Mouse (Mus musculus) intestine, postnatal 0 days (tissue): ENCODE data around the gene Yap1. TPM values are rescaled to one million over a fixed set of nuclear protein-coding genes. Genes with fewer than 3 reads are reported as not detected.

Source experiments
- ATAC-seq: fragments of 200-750 bp; cut with Nextera tagmentation; 2 replicates; pipeline ENCODE4 v1.8.0; 2017; ENCODE audit warnings: mild to moderate bottlenecking, moderate TSS enrichment, moderate library complexity
- H3K27ac ChIP-seq: fragments of 300-500 bp; sonication (generic); 2 replicates; pipeline ENCODE4 v1.5.1; 2014; ENCODE audit warnings: mild to moderate bottlenecking, low read depth, low read length, moderate library complexity
- H3K27me3 ChIP-seq: fragments of 300-500 bp; sonication (generic); replicated peaks from 2 replicates; pipeline ENCODE4 v1.6.1; 2014; ENCODE audit warnings: low read length, mixed read lengths; ENCODE audit not compliant: control insufficient read depth, insufficient read depth
- H3K36me3 ChIP-seq: fragments of 300-500 bp; sonication (generic); 2 replicates; pipeline ENCODE4 v1.6.1; 2014; ENCODE audit warnings: mild to moderate bottlenecking, moderate library complexity; ENCODE audit not compliant: control insufficient read depth, insufficient read depth
- H3K4me1 ChIP-seq: fragments of 300-500 bp; sonication (generic); replicated peaks from 2 replicates; pipeline ENCODE4 v1.6.1; 2014; ENCODE audit warnings: antibody characterized with exemption, low read length, mixed read lengths; ENCODE audit not compliant: control insufficient read depth, insufficient read depth
- H3K4me2 ChIP-seq: fragments of 300-500 bp; sonication (generic); replicated peaks from 2 replicates; pipeline ENCODE4 v1.6.1; 2014; ENCODE audit warnings: low read depth, mild to moderate bottlenecking, moderate library complexity
- H3K4me3 ChIP-seq: fragments of 300-500 bp; sonication (generic); 2 replicates; pipeline ENCODE4 v1.5.1; 2014; ENCODE audit warnings: low read depth, low read length
- H3K9ac ChIP-seq: fragments of 300-500 bp; sonication (generic); 2 replicates; pipeline ENCODE4 v1.6.1; 2014; ENCODE audit warnings: mild to moderate bottlenecking, low read depth, low read length
- H3K9me3 ChIP-seq: fragments of 300-500 bp; sonication (generic); 2 replicates; pipeline ENCODE4 v1.6.1; 2016; ENCODE audit warnings: mixed run types; ENCODE audit not compliant: control insufficient read depth
- CTCF ChIP-seq: sonication (generic); IDR thresholded peaks from 2 replicates; pipeline ENCODE4 v1.5.1; 2016; ENCODE audit warnings: low read depth, mild to moderate bottlenecking, control low read depth, antibody characterized with exemption, moderate library complexity
- WGBS: fragments of 180-500 bp; shearing (Covaris S2); extraction: QIAGEN DNeasy Blood & Tissue Kit; methylation state at CpG from one replicate; pipeline ENCODE4 v1.1.7; 2014; 5-methylcytosine and 5-hydroxymethylcytosine counted together
- polyA plus RNA-seq: library from polyadenylated mRNA; unstranded; fragments of >200 nt; fragmentation: Nextera tagmentation; extraction: Ambion mirVana; gene quantifications from 2 replicates; pipeline ENCODE4 v1.2.1, GENCODE M21; 2015

Yap1 gene
- polyA plus RNA-seq, 1 experiment from 2014 or later: 11.4 TPM

DNA sequence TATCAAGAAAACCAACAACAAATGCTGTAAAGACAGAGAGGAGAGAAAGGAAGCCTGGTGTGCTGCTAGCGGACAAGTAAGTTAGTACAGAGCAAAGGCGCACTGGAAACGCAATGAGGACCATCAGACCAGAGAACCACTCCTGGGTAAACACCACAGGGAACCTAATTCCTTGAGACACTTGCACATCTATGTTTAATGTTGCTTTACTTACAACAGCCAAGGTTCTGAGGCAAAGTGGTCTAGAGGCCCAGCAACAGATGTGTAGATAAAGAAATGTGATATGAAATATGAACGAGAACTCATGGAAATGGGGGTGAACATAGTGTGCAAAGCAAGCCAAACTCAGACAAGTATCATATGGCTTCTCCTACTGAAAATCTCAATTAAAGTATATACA is 64.3 kb downstream of the Yap1 start:
- H3K4me1 ChIP-seq: no peaks in the 10 kb centered on the region
- H3K4me3 ChIP-seq: no peak overlapping the region
- WGBS: 87% methylated on average over 4 of the region's 4 CpGs
- H3K36me3 ChIP-seq: peaks cover 54% of the 10 kb centered on the region
- ATAC-seq: no peak
- no peak for TF ChIP-seq CTCF
- H3K9ac ChIP-seq: no peak overlapping the region
- H3K4me2 ChIP-seq: no peak overlapping the region
- H3K27ac ChIP-seq: no peak overlapping the region
- no peaks in the 10 kb centered on the region for H3K9me3 ChIP-seq
- H3K27me3 ChIP-seq: no peaks in the 10 kb centered on the region

DNA sequence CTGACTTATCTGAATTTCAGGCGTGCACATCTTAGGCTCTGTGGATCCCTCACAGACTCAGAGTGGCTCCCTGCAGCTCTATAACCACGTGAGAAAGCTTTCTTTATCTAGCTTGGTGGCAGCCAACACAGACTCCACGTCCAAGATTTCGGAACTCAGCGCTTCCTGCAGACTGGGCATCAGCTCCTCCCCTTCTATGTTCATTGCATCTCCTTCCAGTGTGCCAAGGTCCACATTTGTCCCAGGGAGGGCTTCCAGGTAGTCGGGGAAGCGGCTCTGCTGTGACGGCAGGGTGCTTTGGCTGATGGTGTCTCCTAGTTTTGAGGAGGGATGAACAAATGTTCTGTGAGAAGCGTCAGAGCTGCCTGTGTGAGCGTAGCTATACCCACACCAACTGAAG is 70.0 kb downstream of the Yap1 start:
- Histone ChIP-seq H3K36me3 (peaks cover 63% of the 10 kb centered on the region), H3K4me2 (no peak overlapping the region), H3K4me3 (no peak overlapping the region), H3K4me1 (no peaks in the 10 kb centered on the region), H3K27me3 (no peaks in the 10 kb centered on the region), H3K27ac (no peak overlapping the region), H3K9me3 (no peaks in the 10 kb centered on the region), H3K9ac (no peak overlapping the region)
- 97% methylated on average over 10 of the region's 10 CpGs for WGBS
- ATAC-seq: no peak
- TF ChIP-seq CTCF: no peak

DNA sequence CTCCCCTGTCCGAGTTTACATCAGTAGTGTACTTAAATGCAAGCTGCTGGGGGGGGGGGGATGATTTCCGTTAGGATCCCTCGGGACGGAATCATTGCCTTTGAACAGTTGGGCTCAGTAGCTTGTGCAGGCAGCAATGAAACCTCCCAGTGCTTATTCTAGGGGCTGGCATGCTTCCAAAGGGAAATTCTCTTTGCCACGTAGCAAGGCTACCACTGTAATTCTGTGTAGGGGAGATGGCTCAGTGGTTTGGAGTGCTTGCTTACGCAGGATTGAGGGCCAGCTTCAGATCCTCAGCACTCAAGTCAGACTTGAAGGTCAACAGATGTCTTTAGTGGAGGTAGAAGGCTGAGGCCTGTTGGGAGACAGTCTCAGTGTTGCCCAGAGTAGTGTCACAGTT is 74.8 kb downstream of the Yap1 start:
- no peak for ATAC-seq
- TF ChIP-seq CTCF: no peak
- H3K27ac ChIP-seq: no peak overlapping the region
- 65% methylated on average over 6 of the region's 6 CpGs for WGBS
- peaks cover 26% of the 10 kb centered on the region for H3K36me3 ChIP-seq
- no peaks in the 10 kb centered on the region for H3K27me3 ChIP-seq
- no peak overlapping the region for H3K9ac ChIP-seq
- H3K4me1 ChIP-seq: no peaks in the 10 kb centered on the region
- no peaks in the 10 kb centered on the region for H3K9me3 ChIP-seq
- H3K4me2 ChIP-seq: no peak overlapping the region
- H3K4me3 ChIP-seq: no peak overlapping the region

DNA sequence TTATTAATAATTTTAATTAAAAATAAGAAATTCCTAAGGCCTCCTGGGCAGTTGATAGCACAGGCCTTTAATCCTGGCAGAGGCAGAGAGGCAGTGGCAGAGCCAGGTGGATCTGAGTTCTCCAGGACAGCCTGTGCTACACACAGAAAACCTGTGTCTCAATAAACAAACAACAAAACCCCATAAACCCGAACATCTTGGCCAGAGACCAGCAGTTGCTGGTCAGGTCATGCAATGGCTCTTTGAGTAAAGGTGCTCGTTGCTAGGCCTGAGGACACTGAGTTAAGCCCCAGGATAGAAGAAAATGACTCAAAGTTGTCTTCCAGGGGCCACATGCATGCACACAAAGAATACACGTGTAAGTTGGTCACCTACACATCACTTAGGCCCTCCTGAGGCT is 75.5 kb downstream of the Yap1 start:
- H3K4me3 ChIP-seq: no peak overlapping the region
- no peak for ATAC-seq
- H3K36me3 ChIP-seq: peaks cover 20% of the 10 kb centered on the region
- no peak overlapping the region for H3K27ac ChIP-seq
- no peak overlapping the region for H3K9ac ChIP-seq
- WGBS: 72% methylated on average over 3 of the region's 3 CpGs
- H3K9me3 ChIP-seq: no peaks in the 10 kb centered on the region
- H3K4me1 ChIP-seq: no peaks in the 10 kb centered on the region
- H3K27me3 ChIP-seq: no peaks in the 10 kb centered on the region
- no peak overlapping the region for H3K4me2 ChIP-seq
- no peak for TF ChIP-seq CTCF

DNA sequence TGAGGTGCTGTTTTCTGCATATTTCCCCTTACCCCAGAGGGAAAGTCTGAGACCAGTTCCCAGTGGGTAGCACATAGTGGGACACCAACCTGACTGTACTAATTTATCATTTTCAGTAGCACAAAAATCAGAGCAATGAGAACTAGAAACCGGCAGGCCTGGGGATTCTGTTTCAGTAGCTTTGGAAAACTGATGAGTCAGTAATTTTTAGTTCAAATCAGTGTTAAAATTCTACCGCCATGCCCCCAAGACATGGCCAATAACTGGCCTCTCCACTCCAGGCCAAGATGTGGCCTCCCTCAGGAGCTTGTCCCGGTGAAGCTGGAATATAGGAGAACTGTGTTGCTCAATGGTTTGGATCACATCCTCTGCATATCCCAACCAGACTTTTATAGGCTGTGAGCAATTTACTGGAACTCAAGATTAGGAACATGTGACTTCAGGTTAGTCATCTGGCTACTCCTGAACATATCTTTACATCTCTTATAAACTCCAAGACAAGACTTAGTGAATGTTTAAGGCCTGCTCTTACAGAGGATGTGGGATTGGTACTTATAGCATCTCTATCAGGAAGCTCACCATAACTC is 76.1 kb downstream of the Yap1 start:
- TF ChIP-seq CTCF: no peak
- no peak overlapping the region for H3K9ac ChIP-seq
- no peak overlapping the region for H3K4me2 ChIP-seq
- WGBS: 81% methylated on average over 3 of the region's 3 CpGs
- no peak overlapping the region for H3K4me3 ChIP-seq
- H3K4me1 ChIP-seq: no peaks in the 10 kb centered on the region
- H3K36me3 ChIP-seq: peaks cover 14% of the 10 kb centered on the region
- H3K27ac ChIP-seq: no peak overlapping the region
- no peaks in the 10 kb centered on the region for H3K27me3 ChIP-seq
- 0 out of 2 replicates have a peak, but pooled peaks have one; percentile 11 for ATAC-seq
- no peaks in the 10 kb centered on the region for H3K9me3 ChIP-seq

DNA sequence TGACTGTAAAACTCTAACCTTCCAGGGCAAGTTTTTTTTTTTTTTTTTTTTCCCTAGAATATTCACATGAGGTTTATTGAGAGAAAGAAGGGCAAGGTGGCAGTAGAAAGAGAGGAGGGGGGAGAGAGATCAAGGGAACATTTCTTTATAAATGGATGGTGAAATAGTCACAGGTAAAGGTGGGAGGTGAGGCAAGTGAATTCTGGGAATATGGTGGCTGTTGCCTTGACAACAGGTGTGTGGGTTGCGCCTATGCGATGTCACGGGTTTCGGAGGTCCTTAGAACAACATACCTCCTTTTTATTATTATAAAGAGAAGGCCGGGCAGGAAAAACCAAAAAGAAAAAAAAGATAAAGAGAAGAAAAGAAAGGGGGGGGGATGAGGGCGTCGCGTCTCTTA is 89.5 kb downstream of the Yap1 start:
- no peak overlapping the region for H3K9ac ChIP-seq
- 71% methylated on average over 8 of the region's 8 CpGs for WGBS
- no peak overlapping the region for H3K4me3 ChIP-seq

More for the DNA sequence above, 89.5 kb downstream of the Yap1 start:
- Histone ChIP-seq H3K27me3 (no peaks in the 10 kb centered on the region), H3K9me3 (no peaks in the 10 kb centered on the region), H3K27ac (no peak overlapping the region), H3K4me1 (no peaks in the 10 kb centered on the region), H3K36me3 (no peaks in the 10 kb centered on the region), H3K4me2 (peak overlapping the region; percentile 67; the same call in 1 of the 2 replicates)
- TF ChIP-seq CTCF: no peak
- 0 out of 2 replicates have a peak, but pooled peaks have one; percentile 9 for ATAC-seq
